Mouse (Mus musculus): ENCODE results near the gene Opn5. TPM values are rescaled to one million over a fixed set of nuclear protein-coding genes. Genes with fewer than 3 reads are reported as not detected.

The Opn5 gene
- total RNA-seq, 2 experiments from 2014 or later = 0.17 TPM; not detected in 1

Other genes starting within 250 kb of the Opn5 start
- under 1 TPM; 0.32 to 0.73 TPM for gene Adgrf4, start 80.9 kb upstream of the Opn5 start, total RNA-seq (2021)
- gene Adgrf2, start 130.8 kb upstream of the Opn5 start, total RNA-seq (2021) = under 1 TPM; 0.34 to 0.45 TPM

Measured in left cerebral cortex, postnatal 10 days (tissue).